Mouse (Mus musculus): ENCODE results near the gene Aar2. TPM values are rescaled to one million over a fixed set of nuclear protein-coding genes. Genes with fewer than 3 reads are reported as not detected.
A peak's percentile ranks its signal among the peaks of the same experiment; 100 is the strongest.

The Aar2 gene
- total RNA-seq, 2 experiments from 2014 or later, result 9.2 to 13.4 TPM

DNA sequence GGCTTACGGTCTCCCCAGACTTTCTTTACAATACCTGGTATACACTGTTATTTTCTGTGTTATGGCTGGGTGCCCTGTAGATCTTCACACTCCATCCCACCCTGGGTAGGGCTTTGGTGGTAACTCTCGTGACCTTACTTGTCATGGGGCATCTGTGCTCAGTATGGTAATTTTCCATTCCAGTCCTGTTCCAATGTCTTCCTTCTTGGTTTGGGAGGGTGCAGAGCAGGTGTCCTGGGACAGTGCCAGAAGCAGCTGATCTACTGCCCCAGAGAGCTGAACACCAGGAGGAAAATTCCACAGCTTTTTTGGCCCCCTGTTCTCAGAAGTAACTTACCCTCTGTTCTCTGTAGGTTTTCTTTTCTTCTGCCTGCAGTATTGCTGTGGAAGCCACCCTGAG, 19.1 kb downstream of the Aar2 start:
- ATAC-seq (replicated peaks; ENCODE audit: poor library complexity), result no peak

DNA sequence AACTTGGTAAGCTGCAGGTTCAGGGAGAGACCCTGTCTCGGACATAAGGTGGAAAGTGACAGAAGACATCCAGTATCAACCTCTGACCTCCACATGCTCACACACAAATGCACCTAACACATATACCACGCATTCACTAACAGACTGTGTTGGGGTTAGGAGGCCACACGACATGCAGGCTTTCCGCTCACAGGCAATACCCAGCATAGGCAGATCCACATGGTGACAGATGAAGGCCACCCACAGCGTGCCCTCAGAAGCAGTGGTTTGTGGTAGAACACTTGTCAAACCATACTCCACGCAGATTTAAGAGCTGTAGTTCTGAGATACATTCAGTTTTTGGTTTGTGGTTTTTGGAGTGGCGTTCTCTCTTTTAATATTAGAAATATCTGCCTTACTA, 21.3 kb downstream of the Aar2 start:
- ATAC-seq (replicated peaks; ENCODE audit: poor library complexity), result no peak

DNA sequence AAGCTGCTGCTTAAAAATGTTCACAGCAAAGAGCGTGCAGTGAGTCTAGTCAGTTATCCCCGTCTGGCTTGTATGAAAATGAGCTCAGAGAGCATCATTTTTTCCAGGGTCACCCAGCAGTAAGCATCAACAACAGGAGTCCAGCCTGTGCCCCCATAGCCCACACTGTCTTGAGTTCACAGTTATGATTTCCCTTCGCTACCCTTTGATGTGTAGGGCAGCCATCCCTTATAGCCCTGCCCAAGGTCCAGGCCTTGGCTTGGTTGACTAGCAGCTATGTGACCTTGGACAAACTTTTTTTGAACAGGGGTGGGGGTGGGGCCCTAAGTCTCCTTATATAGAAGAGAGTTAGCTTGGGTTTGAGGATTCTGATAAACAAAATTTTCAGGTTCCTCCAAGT, 21.9 kb downstream of the Aar2 start:
- no peak for ATAC-seq (replicated peaks; ENCODE audit: poor library complexity)

DNA sequence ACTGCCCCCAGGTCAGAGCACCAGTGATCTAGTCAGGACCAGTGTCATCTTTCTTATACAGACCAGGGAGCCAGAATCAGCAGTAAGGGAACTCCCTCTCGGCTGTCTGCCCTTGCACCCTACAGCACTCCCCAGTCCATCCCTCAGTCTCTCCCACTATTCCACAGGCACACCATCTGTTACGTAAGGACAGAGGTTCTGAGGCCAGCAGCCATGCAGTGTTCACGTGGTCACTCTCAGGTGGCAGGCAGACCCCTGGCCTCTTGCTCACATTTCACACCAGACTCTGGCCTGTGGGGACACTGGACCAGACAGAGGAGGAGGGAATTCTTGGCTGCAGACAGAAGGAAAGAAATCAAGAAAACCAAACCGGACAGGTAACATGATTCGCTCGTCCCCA, 24.1 kb downstream of the Aar2 start:
- no peak for ATAC-seq (replicated peaks; ENCODE audit: poor library complexity)

DNA sequence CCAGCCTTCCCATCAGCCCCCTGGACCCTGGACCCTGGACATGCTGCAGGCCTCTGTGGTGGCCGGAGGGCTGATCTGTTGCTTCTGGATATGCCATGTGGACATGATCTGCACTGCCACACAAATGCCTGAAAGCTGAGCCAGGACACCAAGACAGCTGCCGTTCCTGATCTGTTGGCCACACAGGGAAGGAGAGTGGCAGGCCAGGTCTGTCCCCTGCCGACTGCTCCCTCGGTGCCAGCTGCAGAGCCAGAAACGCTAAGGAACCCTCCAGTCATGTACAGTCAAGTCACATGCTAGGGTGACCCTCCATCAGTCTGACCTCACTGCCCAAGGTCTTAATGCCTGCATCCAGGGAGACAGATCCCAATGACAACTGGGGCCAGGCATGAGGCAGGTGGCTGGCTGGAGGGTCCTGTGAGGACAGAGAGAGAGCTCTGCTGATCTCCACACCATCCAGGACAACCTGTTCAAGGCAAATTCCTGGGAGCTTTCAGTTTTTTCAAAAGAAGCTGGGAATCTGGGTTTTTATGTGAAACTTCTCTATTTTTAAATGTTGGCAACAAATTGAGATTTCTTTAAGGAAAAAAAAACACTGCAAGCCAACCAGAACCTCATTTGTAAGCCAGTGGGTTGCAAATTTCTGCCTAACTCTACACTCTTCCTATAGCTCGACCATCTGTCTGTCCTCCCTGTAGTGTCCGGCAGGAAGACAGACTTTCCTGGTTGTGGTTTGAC, 29.6 kb downstream of the Aar2 start:
- ATAC-seq (replicated peaks; ENCODE audit: poor library complexity), result no peak

- ATAC-seq (replicated peaks; ENCODE audit: poor library complexity), result no peak
These were observed 33.1 kb downstream of the Aar2 start for GRCm38 (mm10) chr2:156580507-156580906.

DNA sequence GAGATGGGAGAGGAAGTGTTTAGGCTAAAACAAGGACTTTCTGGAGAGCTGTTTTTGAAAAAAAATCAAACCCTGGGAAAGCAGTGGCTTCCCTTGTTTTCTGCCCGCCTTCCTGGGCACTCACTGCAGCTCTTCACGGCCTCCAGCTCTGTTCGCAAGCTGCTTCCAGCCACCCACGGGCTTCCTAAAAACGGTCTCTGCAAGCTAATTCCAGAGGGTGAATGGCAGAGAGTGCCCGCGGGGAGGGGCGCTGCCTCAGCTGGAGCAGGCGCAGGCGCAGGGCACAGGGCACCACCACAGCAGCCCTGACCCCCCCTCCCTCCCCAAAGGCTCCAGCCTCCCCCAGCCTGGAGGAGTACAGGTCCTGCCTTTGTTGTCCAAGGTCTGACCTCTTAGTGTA, 33.9 kb downstream of the Aar2 start:
- ATAC-seq (replicated peaks; ENCODE audit: poor library complexity), result no peak

GRCm38 (mm10) chr2:156582887-156583286, 35.5 kb downstream of the Aar2 start:
- no peak for ATAC-seq (replicated peaks; ENCODE audit: poor library complexity)

DNA sequence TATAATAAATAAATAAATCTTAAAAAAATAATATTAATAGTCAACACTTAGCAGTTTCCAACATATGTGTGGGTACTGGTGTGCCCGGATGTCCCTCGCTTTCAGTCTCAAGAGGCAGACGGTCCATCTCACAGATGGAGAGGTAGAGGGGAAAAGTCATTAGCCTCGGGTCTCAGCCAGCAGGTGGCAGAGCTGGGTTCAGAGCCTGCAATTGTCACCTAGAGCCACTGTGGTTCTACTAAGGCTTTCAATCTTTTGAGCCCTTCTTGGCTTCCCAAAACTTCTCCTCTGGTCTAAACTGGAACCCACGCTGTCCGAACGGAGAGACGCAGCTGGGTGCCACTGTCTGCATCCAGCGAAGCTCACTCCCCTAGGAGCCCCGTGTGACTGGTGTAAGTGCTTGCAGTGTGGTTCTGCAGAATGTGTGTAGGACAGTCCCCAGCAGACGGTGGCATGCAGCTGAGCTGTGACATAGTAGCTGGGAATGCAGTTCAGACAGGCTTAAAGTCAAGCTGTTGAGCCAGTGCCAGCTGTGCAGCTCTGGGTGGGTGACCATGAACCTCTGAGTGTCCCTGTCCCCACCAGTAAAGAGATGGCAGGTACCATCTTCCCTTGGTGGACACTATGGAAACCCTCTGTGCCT, 36.9 kb downstream of the Aar2 start:
- no peak for ATAC-seq (replicated peaks; ENCODE audit: poor library complexity)

DNA sequence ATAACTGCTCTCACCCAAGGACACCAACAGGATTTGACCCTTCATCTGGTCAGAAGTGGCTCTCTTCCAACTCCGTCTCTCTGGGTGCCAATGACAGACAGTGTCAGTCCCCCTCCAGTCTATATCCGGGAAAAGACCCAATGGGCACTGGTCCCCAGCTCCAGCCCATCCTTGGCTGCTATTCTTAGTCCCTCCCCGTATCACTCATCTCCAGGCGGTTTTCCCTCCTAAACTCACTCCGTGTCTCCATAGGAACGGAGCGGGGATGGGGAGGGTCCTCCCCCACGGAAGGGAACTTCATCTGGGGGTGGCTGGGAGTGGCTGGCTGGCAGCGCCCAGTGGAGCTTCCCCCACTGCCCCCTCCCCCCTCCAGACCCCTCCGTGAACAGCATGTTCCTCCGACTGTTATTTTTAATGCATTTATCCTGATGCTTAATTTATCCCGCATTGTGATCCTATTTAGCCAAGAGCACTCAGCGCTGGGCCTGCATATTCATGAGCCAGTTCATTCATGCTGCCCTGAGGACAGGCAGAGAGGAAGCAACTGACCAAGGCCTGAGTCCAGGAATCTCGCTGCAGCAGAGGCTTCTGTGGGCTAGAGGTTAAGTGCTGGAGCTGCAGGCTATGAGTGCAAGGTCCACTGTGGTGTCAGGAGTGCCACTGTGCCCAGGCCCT, 37.5 kb downstream of the Aar2 start:
- ATAC-seq (replicated peaks; ENCODE audit: poor library complexity), result no peak

DNA sequence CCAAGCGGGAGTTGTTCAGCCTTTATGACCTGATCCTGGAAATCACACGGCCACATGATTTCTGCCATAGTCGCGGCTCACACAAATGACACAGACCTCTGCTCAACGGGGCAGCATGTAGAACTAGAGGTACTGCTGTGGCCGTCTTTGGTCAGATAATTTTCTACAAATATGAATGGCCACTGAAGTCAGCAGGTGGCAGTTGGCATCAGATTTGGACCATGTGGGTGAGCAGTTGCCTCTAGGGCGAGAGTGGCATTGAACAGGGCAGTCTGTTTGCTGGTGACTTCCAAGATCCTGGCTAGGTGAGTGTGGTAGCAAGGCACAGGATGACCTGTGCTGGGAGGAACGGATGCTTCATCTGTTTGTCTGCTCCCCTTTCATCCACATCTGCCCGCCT, 42.1 kb downstream of the Aar2 start:
- no peak for ATAC-seq (replicated peaks; ENCODE audit: poor library complexity)

GRCm38 (mm10) chr2:156594987-156595490, 47.7 kb downstream of the Aar2 start:
- ATAC-seq (replicated peaks; ENCODE audit: poor library complexity), result no peak

DNA sequence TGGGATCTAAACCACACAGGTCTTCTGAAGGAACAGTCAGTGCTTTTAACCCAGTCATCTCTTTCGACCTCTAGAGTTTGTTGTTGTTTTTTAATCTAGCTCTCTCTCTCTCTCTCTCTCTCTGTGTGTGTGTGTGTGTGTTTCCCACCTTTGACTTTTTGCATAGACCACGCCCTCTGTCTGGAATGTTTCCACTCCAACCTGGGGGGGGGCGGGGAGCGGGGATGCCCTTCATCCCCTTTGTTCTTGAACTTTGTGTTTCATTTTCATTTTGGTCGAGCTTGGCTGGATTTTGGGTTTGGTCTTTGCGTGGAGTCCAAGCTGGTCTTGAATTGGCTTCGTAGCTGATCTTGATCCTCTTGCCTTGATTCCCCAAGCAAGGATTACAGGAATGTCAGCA, 55.2 kb downstream of the Aar2 start:
- no peak for ATAC-seq (replicated peaks; ENCODE audit: poor library complexity)

GRCm38 (mm10) chr2:156603671-156604070, 56.3 kb downstream of the Aar2 start:
- ATAC-seq (replicated peaks; ENCODE audit: poor library complexity), result no peak

DNA sequence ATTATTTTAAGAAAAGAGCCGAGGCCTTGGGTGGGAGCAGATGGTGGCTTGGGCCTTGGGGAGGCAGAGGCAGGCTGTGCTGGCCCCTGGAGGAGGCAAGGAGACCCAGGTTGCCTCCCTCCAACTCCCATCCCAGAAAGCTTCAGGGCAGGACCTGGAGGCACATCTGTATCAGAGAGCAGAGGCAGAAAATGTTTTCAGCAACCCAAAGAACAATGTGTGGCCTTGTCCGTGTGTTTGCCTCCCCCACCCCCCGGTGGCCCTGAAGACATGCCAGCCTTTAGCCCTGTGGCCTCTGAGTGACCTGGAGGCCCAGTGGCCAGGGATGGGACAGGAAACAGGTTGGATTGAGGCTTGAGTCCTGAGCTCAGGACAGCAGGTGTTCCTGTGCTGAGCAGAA, 57.8 kb downstream of the Aar2 start:
- no peak for ATAC-seq (replicated peaks; ENCODE audit: poor library complexity)

- ATAC-seq (replicated peaks; ENCODE audit: poor library complexity), result no peak
These were observed 58.6 kb downstream of the Aar2 start for GRCm38 (mm10) chr2:156605971-156606370.

DNA sequence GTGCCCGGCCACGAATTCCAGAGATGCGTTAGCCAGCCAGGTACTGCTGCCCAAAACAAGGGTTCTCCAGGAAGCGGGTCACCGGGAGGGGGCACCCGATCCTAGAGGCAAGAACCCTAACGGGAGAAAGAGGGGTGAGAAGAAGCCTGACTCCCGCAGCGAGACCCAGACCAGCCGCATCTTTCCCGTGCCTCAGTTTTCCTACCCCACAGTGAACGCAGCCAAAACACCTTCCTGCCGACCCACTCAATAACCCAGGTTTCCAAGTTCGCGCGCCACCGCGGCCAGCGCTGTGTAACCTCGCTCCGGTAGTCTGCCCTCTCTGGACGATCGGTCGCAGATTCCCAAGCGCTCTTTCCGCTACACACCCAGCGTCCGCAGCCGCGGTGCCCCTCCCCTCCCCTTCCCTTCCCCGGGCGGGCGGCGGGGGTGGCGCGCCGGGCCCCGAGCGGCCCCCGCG, 65.7 kb downstream of the Aar2 start:
- 0 out of 2 replicates have a peak, but pooled peaks have one; percentile 27 for ATAC-seq (replicated peaks; ENCODE audit: poor library complexity)

DNA sequence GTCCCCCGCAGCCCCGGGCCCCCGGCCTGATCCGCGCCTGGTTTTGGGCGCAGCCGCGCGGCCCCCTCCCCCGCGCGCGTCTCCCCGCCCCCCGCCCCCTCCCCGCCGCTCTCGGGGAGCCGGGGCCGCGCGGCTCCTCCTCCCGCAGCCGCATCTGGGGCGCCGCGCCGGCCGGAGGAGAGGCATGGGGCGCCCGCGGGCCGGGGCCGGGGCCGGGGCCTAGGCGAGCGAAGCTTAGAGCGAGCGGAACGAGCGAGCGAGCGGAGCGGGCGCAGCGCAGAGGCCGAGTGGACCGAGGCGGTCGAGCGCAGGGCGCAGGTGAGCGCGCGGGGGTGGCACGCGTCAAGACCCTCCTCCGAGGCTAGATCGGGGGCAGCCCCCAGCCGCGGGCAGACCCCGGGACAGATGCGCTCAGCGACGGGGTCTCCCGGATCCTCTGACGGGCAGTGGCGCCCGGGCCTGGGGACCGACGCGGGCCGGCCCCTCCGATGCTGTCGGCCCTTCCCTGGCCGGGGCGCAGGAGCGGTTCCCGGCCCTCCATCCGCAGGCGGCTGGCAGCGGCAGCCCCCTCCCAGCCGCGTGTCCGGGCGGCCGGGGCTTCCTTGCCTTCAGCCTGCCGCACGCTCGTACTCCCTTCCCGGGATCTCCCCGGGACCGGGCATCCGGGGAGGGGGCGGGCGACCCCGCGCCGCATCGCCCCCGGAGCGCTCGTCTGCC, 66.3 kb downstream of the Aar2 start, which contains the start of gene Dlgap4:
TSS of gene Dlgap4 (plus strand) at position 165 of the 717 bp plus-strand sequence.
- no peak for ATAC-seq (replicated peaks; ENCODE audit: poor library complexity)

DNA sequence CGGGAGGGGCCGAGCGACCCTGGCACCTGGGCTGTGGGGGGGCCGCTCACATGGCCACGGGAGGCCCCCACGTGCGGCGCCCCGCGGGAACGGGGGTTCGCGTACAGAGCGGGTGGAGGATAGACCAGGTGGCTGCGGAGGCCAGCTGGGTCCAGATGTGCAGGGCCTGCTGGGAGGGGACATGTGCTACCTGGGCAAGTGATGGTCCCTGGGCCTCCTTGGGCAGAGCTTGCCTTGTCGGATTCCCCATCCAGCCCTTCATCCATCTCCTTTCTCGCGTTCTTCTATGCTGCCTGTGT, 66.8 kb downstream of the Aar2 start:
- no peak for ATAC-seq (replicated peaks; ENCODE audit: poor library complexity)

- ATAC-seq (replicated peaks; ENCODE audit: poor library complexity), result no peak
These were observed 67.6 kb downstream of the Aar2 start for GRCm38 (mm10) chr2:156614661-156615654.

All from megakaryocyte progenitor cell, adult 5-6 weeks (primary cell).